Mouse (Mus musculus): ENCODE data around the gene 4930550L24Rik. TPM values are rescaled to one million over a fixed set of nuclear protein-coding genes. Genes with fewer than 3 reads are reported as not detected.

Gene 4930550L24Rik
- total RNA-seq (2015) (not detected in 2 replicates), total RNA-seq (2017) (not detected in 2 replicates)

DNA sequence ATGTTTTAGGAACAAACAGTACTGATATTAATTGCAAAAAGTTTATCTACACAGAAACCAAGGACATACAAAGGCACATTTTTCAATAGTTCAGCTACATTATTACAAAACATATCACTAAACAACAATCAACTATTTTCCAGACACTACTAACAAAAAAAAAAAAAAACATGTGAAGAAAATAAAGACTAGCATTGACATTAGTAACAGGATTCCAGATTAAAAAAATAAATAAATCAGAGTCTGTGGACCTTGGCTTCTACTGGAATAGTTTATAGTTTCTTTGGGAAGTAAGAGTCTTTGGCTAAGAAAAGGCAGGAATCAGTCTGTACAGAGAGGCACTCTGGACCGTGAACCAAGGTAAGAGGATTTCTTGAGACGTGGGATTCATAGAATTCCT is at the start of gene 4930550L24Rik:
4930550L24Rik (plus strand) TSS at position 301 of the 400 bp plus-strand sequence.
- no peak for ATAC-seq (replicated peaks; ENCODE audit: poor library complexity)

DNA sequence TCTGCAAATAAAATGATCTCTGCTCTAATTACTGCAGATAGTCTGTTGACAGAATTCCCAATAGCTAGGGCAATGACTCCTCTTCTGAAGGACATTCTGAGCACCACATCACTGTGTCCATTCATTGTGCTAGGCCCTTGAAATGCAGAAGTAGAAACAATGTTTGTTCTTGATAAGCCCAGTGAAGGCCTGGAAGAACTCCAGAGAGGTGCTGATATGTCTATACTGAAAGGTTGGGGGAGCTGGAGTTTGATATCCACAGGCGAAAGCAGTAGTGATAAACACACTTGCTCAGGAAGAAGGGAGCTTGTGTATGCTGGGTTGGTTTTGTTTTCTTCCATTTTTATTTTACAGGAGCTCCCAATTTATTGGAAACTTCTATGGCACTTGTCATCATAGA is 8.4 kb upstream of the 4930550L24Rik start:
- no peak for ATAC-seq (replicated peaks; ENCODE audit: poor library complexity)

DNA sequence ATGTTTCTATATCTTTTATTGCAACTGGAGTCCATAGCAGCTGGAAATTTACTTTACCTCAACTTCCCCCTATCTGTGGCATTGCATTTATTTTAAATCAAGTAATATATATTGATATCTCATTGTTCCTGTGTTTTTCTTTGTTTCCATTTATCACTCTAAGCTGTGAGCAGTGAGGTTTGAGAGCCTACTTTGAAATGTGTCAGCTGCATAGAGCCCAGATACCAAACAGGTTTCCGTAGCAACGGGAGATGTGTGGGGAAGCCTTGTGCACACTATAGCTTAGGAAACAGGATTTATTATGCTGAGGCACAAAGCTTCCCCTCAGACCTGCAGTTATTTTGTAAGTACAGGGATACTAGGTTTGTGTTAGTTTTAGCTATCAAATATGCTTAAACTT is 58.8 kb downstream of the 4930550L24Rik start:
- ATAC-seq (replicated peaks; ENCODE audit: poor library complexity) = no peak

Data from megakaryocyte progenitor cell, adult 5-6 weeks (primary cell).